Mouse (Mus musculus): Measurements from ENCODE around the gene Gipc3. TPM values are rescaled to one million over a fixed set of nuclear protein-coding genes. Genes with fewer than 3 reads are reported as not detected.
A peak's percentile ranks its signal among the peaks of the same experiment; 100 is the strongest.

Gene Gipc3
- total and polyA plus RNA-seq, 2 experiments = under 0.01 to 0.57 TPM

DNA sequence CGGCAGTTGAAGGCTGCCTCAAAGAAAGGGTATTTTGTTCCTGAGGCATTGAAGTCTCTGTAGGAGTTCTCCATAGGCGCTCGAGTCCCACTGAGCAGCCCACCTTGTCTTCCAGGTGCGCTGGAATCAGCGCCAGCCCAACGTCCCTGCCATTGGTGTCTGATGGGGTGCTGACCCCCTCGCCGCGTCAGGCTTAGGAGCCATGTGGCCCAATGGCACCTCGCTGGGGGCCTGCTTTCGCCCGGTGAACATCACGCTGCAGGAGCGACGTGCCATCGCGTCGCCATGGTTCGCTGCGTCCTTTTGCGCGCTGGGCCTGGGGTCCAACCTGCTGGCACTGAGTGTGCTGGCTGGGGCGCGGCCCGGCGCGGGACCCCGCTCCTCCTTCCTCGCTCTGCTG is 10.8 kb downstream of the Gipc3 start:
- Histone ChIP-seq H3K9ac (ENCODE audit: low read depth, low read length) (no peak overlapping the region), H3K27me3 (ENCODE audit: control insufficient read depth, insufficient read depth, low read length) (no peaks in the 10 kb centered on the region)
- WGBS = 35% methylated on average over 29 of the region's 29 CpGs

DNA sequence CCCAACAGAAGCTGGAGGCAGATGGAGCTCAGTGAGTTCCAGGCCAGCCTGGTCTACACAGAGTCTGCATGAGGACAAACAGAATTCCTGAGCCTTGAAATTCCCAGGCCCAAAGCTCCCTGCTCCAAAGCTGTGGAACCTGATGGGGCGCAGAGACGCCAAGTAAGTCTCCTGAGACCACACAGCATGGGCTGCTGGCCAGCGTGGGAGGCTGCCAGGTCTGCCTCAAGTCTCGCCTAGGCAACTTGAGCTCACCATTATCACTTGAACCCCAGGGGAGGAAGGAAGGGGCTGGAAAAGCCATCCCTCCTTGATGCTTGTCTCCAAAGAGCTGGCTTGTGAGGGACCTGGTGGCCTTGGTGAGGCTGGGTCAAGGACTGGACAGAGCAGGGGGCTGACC is 13.1 kb downstream of the Gipc3 start:
- no peak overlapping the region for H3K4me3 ChIP-seq (ENCODE audit: insufficient read depth, low read depth, low read length)
- no peaks in the 10 kb centered on the region for H3K79me2 ChIP-seq (ENCODE audit: control insufficient read depth, insufficient read depth, low read length)
- H3K36me3 ChIP-seq (ENCODE audit: control insufficient read depth, insufficient read depth, low read length) = peaks cover 7% of the 10 kb centered on the region
- H3K4me1 ChIP-seq (ENCODE audit: control insufficient read depth, insufficient read depth, low read length) = no peaks in the 10 kb centered on the region; the same call in 1 of the 2 replicates
- H3K9ac ChIP-seq (ENCODE audit: low read depth, low read length) = peak overlapping the region; percentile 52; the same call in 1 of the 2 replicates
- no peaks in the 10 kb centered on the region for H3K27me3 ChIP-seq (ENCODE audit: control insufficient read depth, insufficient read depth, low read length)
- TF ChIP-seq CTCF (IDR thresholded peaks at IDR 0.05; ENCODE audit: low read depth, low read length) (no peak), POLR2A (IDR thresholded peaks at IDR 0.05; ENCODE audit: extremely low read depth, insufficient read depth, low read length) (no peak)
- peak overlapping the region; percentile 40; the same call in 1 of the 2 replicates for H3K27ac ChIP-seq (replicated peaks; ENCODE audit: insufficient read depth, low read depth, low read length)
- DNase-seq (ENCODE audit: extremely low read depth, low read depth, low spot score) = no peak
- WGBS = 79% methylated on average over 4 of the region's 4 CpGs

More for the DNA sequence above, 10.8 kb downstream of the Gipc3 start:
- no peaks in the 10 kb centered on the region for H3K79me2 ChIP-seq (ENCODE audit: control insufficient read depth, insufficient read depth, low read length)
- TF ChIP-seq POLR2A (IDR thresholded peaks at IDR 0.05; ENCODE audit: extremely low read depth, insufficient read depth, low read length) = no peak
- TF ChIP-seq CTCF (IDR thresholded peaks at IDR 0.05; ENCODE audit: low read depth, low read length) = no peak
- H3K4me3 ChIP-seq (ENCODE audit: insufficient read depth, low read depth, low read length) = no peak overlapping the region
- no peak for DNase-seq (ENCODE audit: extremely low read depth, low read depth, low spot score)
- no peaks in the 10 kb centered on the region; the same call in 1 of the 2 replicates for H3K4me1 ChIP-seq (ENCODE audit: control insufficient read depth, insufficient read depth, low read length)
- H3K36me3 ChIP-seq (ENCODE audit: control insufficient read depth, insufficient read depth, low read length) = no peaks in the 10 kb centered on the region
- no peak overlapping the region for H3K27ac ChIP-seq (replicated peaks; ENCODE audit: insufficient read depth, low read depth, low read length)

DNA sequence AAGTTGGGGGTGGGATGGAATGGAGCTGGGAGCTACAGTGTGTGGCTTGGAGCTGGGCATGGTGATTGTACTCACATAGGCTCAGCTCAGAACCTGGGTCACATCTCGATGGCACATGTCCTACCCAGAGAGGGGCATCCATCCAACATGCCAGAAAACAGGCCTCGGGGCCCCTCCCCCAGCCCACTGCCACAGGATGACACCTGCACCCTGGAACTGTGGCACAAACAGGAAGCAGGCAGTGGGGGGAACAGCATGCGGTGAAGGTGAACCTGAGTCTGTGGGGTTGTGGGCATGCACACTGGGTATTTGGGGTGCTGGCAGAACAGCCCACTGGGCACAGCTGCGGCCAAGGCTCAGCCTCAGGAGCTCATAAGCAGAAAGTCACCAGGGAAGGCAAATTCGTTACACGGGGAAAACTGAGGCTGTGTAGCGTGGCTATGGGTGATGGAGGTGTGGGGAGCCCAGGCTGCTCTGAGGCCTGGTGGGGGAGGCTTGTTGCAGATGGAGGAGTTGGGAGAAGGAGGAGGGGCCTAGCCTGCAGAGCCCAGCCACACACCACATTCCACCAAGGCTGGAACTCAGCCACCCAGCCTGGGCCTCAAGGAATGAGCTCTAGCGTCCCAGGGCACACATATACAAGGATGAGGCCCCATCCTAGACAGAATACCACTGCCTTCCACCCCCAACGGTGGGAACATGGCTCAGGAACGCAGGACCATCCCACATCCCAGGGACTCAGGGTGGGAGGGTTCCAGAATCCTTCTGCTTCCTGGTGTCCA is 13.7 kb downstream of the Gipc3 start:
- H3K4me1 ChIP-seq (ENCODE audit: control insufficient read depth, insufficient read depth, low read length) = no peaks in the 10 kb centered on the region; the same call in 1 of the 2 replicates
- peak overlapping the region; percentile 61 for H3K27ac ChIP-seq (replicated peaks; ENCODE audit: insufficient read depth, low read depth, low read length)
- peaks cover 7% of the 10 kb centered on the region for H3K36me3 ChIP-seq (ENCODE audit: control insufficient read depth, insufficient read depth, low read length)
- WGBS = 67% methylated on average over 10 of the region's 10 CpGs
- DNase-seq (ENCODE audit: extremely low read depth, low read depth, low spot score) = no peak
- H3K4me3 ChIP-seq (ENCODE audit: insufficient read depth, low read depth, low read length) = peak overlapping the region; percentile 40; the same call in 1 of the 2 replicates
- TF ChIP-seq POLR2A (IDR thresholded peaks at IDR 0.05; ENCODE audit: extremely low read depth, insufficient read depth, low read length) = no peak
- TF ChIP-seq CTCF (IDR thresholded peaks at IDR 0.05; ENCODE audit: low read depth, low read length) = no peak
- H3K9ac ChIP-seq (ENCODE audit: low read depth, low read length) = peak overlapping the region; percentile 52
- H3K79me2 ChIP-seq (ENCODE audit: control insufficient read depth, insufficient read depth, low read length) = no peaks in the 10 kb centered on the region
- no peaks in the 10 kb centered on the region for H3K27me3 ChIP-seq (ENCODE audit: control insufficient read depth, insufficient read depth, low read length)

DNA sequence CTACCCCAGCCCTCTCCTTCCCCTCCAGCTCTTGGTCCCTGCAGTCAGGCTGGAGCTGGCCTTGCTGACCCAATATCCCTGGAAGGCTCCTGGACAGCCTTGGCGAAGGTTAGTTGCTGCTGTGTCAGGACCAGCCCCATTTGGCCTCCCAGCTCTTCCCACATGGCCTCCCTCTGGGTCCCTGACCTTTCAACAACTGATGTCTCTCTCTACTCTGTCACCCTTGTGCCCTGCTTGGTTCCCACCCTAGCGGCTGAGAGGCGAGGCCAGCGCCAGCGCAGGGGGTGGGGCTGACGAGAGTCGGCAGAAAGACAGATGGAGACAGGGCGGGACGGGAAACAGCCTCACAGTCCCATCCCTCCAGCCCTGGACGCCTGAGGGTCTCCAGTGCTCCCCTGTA is 14.7 kb downstream of the Gipc3 start, which contains the start of gene Tbxa2r:
Tbxa2r (plus strand) TSS at position 346 of the 400 bp plus-strand sequence.
- no peak for DNase-seq (ENCODE audit: extremely low read depth, low read depth, low spot score)
- no peaks in the 10 kb centered on the region; the same call in 1 of the 2 replicates for H3K4me1 ChIP-seq (ENCODE audit: control insufficient read depth, insufficient read depth, low read length)
- H3K27ac ChIP-seq (replicated peaks; ENCODE audit: insufficient read depth, low read depth, low read length) = peak within 1 kb of the TSS; percentile 61
- H3K79me2 ChIP-seq (ENCODE audit: control insufficient read depth, insufficient read depth, low read length) = no peaks in the 10 kb centered on the region
- H3K36me3 ChIP-seq (ENCODE audit: control insufficient read depth, insufficient read depth, low read length) = peaks cover 7% of the 10 kb centered on the region
- peak within 1 kb of the TSS; percentile 40; the same call in 1 of the 2 replicates for H3K4me3 ChIP-seq (ENCODE audit: insufficient read depth, low read depth, low read length)
- 0 out of 2 replicates have a peak, but pooled peaks have one; percentile 23 for TF ChIP-seq POLR2A (IDR thresholded peaks at IDR 0.05; ENCODE audit: extremely low read depth, insufficient read depth, low read length)
- no peak for TF ChIP-seq CTCF (IDR thresholded peaks at IDR 0.05; ENCODE audit: low read depth, low read length)
- H3K9ac ChIP-seq (ENCODE audit: low read depth, low read length) = peak within 1 kb of the TSS; percentile 52
- 40% methylated on average over 10 of the region's 10 CpGs for WGBS
- H3K27me3 ChIP-seq (ENCODE audit: control insufficient read depth, insufficient read depth, low read length) = no peaks in the 10 kb centered on the region

- Histone ChIP-seq H3K4me1 (ENCODE audit: control insufficient read depth, insufficient read depth, low read length) (no peaks in the 10 kb centered on the region; the same call in 1 of the 2 replicates), H3K79me2 (ENCODE audit: control insufficient read depth, insufficient read depth, low read length) (0 out of 2 replicates have a peak, but pooled peaks cover under 1% of the 10 kb centered on the region), H3K27ac (replicated peaks; ENCODE audit: insufficient read depth, low read depth, low read length) (peak overlapping the region; percentile 61), H3K4me3 (ENCODE audit: insufficient read depth, low read depth, low read length) (peak overlapping the region; percentile 37; the same call in 1 of the 2 replicates), H3K36me3 (ENCODE audit: control insufficient read depth, insufficient read depth, low read length) (peaks cover 7% of the 10 kb centered on the region), H3K9ac (ENCODE audit: low read depth, low read length) (0 out of 2 replicates have a peak overlapping the region, but pooled peaks have one; percentile 5), H3K27me3 (ENCODE audit: control insufficient read depth, insufficient read depth, low read length) (no peaks in the 10 kb centered on the region)
- DNase-seq (ENCODE audit: extremely low read depth, low read depth, low spot score) = no peak
- TF ChIP-seq CTCF (IDR thresholded peaks at IDR 0.05; ENCODE audit: low read depth, low read length) (no peak), POLR2A (IDR thresholded peaks at IDR 0.05; ENCODE audit: extremely low read depth, insufficient read depth, low read length) (no peak)
- 18% methylated on average over 2 of the region's 2 CpGs for WGBS
These were observed 15.1 kb downstream of the Gipc3 start for GRCm38 (mm10) chr10:81327959-81328358.

Measured in liver, adult 2 months (tissue).